Mouse (Mus musculus) bone marrow macrophage, adult 2 months (primary cell): ENCODE measurements around the gene Agap1.

Source experiments
- CTCF ChIP-seq: IDR thresholded peaks from 2 replicates; pipeline ENCODE4 v1.5.1; 2012; ENCODE audit warnings: low read depth, mild to moderate bottlenecking, low read length, moderate library complexity
- POLR2A ChIP-seq: IDR thresholded peaks from 2 replicates; pipeline ENCODE4 v1.6.1; 2012; ENCODE audit warnings: mild to moderate bottlenecking, low read depth, low read length, borderline replicate concordance

DNA sequence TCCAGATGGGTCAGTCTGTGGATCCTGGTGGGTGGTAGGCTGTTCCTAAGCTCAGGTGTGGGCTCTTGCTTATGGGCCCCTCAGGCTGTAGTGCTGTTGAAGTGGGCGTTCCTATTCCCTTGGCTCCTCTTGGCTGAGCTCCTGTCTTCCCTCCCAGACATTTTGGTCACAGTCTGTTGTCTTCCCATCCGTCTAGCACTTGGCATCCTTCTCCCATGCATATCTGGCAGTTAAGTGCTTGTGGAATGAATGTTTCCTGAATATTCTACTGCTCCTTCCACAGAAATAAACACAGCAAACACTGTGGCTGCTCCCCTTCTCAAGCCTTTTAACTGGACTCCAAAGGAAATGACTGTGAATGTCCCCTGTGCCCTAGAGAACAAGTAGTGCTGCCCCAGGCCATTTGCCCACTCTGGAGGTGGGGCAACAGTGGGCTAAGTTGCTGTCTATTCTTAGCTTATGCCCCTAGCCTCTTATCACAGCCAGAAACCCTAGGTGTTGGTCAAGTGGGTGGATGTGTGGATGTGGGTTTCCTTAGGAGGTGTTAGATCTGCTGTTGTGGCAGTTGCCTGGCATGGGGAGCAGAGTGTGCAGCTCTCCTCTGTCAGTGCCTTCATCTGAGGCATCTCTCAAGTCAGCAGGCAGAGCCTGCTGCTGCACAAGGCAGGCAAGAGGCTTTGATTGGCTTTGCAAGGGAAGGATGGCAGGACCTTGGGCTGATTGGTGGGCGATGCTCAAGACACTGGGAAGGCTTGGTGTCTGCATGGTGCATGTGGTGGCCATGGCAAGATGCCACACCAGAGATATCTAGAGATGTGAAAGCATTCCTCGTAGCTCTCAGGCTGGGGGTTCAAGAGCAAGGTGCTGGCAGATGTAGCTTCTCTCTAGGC lies 24.2 kb downstream of the Agap1 start:
- no peak for TF ChIP-seq POLR2A
- no peak for TF ChIP-seq CTCF
